Mouse (Mus musculus) hematopoietic stem cell, adult 5-6 weeks (primary cell): ENCODE results near the gene Ambra1. TPM values are rescaled to one million over a fixed set of nuclear protein-coding genes. Genes with fewer than 3 reads are reported as not detected.
"Not testable (repeated sequence)": the region's sequence is repeated elsewhere in the genome, so short reads cannot be mapped to it uniquely, and the experiment has no call there.

Experiments
- ATAC-seq, 2 experiments: fragments of 125-278 bp in 1 of 2; replicated peaks in 1 of 2; 2 replicates each; pipeline ENCODE4 v1.8.0; 2016 to 2017; ENCODE audit warnings: inconsistent platforms in 2 of 2, mild to moderate bottlenecking in 2 of 2, moderate number of reproducible peaks in 2 of 2, low read depth in 1 of 2, moderate TSS enrichment in 1 of 2; ENCODE audit not compliant: low FRiP score in 2 of 2, poor library complexity in 2 of 2, severe bottlenecking in 2 of 2, insufficient read depth in 1 of 2, low TSS enrichment in 1 of 2
- total RNA-seq: library from RNA; stranded (forward); fragments of 172-1452, 232-1000 nt; gene quantifications from 2 replicates; pipeline ENCODE4 v1.2.3, GENCODE M21; 2017

Ambra1 gene
- total RNA-seq, 1 experiment from 2014 or later: 19.8 TPM

- ATAC-seq: no peak
Measured at GRCm38 (mm10) chr2:91724716-91725115, 5.2 kb upstream of the Ambra1 start.

DNA sequence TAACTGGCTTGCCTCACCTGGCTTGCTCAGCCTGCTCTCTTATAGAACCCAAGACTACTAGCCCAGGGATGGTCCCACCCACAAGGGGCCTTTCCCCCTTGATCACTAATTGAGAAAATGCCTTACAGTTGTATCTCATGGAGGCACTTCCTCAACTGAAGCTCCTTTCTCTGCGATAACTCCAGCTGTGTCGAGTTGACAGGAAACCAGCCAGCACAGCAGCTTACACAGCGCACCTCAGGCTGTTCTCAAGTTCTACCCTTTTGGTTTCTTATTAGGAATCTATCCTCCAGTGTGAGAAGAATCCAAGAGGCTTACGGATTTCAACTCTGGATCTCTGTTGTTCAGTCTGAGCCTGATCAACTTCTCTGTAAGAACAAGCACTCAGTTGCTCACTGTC lies 4.5 kb upstream of the Ambra1 start:
- ATAC-seq: not testable (repeated sequence)

DNA sequence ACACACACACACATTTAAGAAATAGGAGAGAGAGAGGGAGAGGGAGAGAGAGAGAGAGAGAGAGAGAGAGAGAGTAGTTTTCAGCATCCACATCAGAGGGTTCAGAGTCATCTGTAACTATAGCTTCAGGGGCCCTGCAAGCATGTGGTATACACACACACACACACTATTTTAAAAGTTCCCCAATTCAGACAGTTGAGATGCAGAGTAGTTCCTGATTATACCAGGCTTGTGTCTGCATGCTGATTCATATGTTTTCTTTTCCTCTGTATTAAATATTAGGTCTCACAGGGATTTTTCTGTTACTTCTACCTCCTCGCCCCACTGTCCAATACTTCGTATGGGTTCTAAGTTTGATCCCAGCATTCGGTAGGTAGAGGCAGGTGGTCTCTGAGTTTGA lies 2.9 kb upstream of the Ambra1 start:
- ATAC-seq: peak; percentile 23 to 28; a peak in 1 of 4 replicates

DNA sequence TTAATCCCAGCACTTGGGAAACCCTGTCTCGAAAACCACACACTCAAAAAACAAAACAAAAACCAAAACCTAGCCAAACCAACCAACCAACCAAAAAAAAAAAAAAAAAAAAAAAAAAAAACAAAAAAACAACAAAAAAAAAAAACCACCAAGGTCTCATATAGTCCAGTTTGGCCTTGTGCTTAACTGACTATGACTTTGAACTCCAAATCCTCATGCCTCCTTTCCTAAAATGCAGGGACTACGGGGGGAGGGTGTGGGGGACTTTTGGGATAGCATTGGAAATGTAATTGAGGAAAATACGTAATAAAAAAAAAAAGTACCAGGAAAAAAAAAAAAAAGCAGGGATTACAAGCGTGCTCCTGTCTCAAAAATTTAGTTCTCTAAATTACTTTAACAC lies 363 bp upstream of the Ambra1 start:
- ATAC-seq: no peak

DNA sequence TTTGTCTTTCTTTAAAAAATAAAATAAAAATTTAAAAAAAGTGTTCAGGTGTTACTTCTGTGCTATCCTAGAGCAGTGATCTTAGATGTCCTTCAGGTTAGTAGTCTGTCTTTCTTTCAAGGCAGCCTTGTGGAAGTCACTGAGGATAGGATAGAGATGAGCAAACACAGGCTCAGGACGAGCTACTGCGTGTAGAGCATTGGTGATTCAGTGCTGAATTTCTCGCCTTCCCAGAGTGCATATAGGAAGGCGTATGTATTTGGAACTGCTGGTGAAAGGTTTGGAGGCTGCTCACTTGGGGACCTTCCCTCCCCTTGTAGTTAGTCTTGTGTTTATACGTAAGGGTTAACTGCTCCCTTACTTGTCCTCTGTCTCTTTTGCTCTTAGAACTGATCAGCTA lies 5.3 kb downstream of the Ambra1 start:
- no peak for ATAC-seq

DNA sequence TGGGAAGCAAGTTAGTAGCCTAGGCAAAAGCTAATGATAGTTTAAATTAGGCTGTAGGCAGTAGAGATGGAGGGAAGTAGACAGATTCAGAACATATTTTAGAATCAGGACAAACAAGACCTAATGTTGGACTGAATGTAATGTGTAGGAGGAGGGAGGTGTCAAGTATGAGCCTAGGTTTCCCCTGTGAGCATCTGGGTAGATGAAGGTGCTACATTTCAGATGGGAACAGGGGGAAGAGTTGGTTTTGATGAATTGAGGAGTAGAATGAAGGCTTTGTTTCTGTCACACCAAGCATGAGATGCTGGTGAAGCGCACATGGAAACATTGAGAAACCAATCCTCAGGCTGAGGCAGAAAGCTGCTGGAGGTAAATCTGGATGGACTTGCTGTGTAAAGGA lies 9.7 kb downstream of the Ambra1 start:
- ATAC-seq: no peak

- no peak for ATAC-seq
Measured at GRCm38 (mm10) chr2:91744686-91745085, 14.8 kb downstream of the Ambra1 start.

DNA sequence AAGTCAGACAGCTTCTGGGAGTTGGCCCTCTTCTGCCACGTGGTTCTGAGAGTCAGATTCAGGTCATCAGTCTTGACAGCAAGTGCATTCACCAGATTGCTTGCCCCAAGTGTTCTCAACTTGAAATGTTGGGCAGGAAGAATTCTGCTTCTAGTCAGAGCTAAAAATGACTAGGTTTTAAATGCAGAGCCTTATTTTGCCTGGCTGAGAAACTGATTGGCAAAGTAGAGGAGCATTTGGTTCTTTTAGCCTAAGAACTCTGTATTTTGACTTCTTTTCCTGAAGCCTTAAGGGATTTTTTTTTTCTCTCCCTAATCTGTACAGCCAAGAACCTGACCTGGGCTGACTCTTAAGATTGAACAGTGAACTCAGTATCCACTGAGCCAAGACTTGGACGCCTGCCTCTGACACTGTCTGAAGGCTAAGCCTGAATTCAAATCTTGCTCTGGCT lies 19.9 kb downstream of the Ambra1 start:
- ATAC-seq: no peak

DNA sequence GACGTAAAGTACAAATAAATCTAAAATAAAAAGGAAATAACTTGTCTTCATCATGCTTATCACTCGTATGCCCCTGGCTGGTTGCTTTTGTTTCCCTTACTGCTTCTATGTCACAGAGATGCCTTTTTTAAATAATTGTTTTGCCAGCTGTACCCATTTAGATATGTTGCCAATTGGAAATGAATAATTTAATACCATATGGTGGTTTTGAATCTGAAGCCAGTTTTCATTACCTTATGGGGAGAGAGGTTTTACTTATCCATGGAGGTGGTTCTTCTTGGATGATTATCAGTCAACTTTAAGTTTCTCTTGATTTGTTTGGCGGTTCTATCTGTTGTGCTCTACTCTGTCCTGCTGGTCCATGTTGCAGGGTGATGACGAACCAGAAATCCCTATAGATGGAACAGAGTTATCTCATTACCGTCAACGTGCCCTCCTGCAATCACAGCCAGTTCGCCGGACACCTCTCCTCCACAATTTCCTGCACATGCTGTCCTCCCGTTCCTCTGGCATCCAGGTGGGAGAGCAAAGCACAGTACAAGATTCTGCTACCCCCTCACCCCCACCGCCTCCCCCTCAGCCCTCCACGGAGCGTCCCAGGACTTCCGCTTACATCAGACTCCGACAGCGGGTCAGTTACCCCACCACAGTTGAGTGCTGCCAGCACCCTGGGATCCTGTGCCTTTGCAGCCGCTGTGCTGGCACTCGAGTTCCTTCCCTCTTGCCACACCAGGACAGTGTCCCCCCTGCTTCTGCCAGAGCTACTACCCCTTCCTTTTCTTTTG lies 42.2 kb downstream of the Ambra1 start:
- ATAC-seq: no peak

DNA sequence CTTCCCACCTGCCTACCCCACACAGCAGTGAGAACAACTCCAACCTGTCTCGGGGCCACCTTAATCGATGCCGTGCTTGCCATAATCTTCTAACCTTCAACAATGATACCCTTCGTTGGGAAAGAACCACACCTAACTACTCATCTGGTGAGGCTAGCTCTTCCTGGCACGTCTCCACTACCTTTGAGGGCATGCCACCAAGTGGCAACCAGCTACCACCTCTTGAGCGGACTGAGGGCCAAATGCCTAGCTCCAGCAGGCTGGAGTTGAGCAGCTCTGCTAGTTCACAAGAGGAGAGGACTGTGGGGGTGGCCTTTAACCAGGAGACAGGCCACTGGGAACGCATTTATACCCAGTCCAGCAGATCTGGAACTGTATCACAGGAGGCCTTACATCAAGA lies 43.4 kb downstream of the Ambra1 start:
- no peak for ATAC-seq

DNA sequence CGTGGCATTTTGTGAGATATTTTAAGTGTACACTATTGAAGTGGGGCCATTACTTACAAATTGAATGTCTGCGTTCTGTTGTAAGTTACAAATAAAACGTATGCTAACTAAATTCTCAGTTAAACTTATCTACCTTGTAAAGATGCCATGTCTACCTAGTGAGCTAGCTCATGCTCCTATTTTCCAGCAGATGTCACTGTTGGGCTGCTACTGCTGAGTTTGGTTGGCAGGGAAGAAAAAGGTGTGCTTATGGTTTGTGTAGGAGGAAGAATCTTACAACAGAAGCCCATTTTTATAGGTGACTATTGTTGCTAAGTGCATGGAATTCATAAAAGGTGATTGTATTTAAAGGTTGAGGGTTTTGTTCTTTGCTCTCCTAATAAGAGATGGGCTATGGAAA lies 49.2 kb downstream of the Ambra1 start:
- peak; percentile 39 to 67; a peak in 2 of 4 replicates for ATAC-seq

DNA sequence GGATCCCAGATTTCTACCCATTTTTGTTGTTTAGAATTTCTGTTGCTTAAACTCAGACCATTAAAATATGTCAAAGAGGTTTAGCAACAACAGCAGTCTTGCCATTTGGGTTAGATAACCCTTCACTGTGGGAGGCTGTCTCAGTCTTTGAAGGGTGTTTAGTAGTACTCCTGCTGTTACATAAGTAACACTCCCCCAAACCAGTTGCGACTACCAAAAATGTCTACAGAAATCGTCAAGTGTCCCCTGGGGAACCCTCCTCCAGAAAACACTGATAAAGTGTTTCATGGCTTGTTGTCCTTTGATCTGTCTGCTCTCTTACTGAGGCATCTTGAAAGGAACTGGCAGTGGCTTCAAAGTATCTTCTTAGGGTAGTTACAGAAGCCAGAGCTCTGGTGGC lies 61.7 kb downstream of the Ambra1 start:
- no peak for ATAC-seq

DNA sequence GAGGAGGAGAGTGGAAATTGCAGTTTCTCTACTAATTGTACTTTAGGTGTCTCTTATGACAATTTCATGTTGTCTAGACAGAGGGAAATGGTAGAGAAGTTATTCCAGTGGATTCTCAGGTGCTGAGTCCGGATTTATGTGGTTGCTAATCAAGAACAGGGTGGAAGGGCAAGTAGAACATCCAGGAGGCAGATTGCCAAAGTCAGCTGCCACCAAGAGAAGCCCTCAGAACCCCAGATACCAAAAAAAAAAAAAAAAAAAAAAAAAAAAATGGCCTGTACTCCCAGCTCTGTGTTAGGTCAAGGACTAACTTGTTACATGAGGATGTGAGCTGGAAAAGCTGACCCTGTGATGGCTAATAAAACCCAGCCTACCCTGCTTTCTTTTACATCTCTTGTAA lies 62.4 kb downstream of the Ambra1 start:
- no peak for ATAC-seq

DNA sequence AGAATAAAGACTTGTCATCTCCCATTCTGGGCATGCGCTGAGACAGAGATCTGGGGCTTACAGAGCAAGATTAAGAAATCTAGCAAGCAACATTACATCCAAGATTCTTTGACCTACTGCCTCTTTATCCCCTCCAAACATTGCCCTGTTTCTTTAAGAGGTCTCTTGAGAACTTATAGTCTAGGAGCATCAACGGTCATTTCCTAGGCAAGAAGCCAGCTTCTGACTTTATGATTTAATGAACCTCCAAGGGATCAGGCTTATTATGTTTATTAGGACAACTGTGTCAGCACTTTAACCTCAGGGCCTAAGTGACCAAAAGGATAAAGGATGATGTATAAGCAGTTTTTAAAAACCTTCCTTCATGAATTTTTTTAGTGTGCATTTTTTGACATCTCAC lies 64.5 kb downstream of the Ambra1 start:
- no peak for ATAC-seq

GRCm38 (mm10) chr2:91795091-91795490 lies 65.2 kb downstream of the Ambra1 start:
- ATAC-seq: no peak

DNA sequence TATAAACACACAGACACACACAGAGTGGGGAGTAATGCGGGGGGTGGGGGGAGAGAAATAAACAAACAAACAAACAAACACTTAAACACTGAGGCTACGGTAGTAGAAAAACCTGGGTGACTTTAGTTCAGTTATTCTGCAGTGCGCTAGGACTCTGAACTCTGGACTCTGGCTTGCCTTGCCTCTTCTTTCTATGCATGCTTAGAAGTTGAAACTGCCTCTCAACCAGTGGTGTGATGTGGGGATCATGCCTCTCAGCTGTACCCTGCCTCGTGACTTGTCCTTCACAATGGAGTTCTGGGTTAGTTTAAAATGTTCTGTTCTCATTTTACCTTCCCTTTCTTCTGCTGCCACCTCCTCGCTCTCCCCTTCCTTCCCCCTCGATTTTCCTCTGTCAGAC lies 81.5 kb downstream of the Ambra1 start:
- ATAC-seq: no peak

- ATAC-seq: no peak
Measured at GRCm38 (mm10) chr2:91816741-91817140, 86.8 kb downstream of the Ambra1 start.

DNA sequence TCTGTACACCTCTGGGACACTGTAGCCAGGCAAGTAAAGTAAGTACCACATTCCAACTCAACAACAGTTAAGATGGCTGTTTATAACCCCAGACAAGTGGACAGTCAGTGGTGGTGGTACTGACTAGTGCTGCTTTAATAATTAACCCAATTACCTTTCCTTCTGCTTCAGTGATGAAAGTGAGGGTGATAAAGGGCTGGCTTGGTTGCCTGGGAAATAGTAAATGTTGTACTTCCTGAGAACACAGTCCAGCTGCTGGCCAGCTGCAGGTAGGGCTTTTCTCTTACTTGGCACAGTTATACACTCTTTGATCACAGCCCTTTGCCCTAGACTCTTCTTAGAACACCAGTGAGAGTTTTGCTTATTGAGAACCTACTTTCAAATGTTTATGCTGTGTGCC lies 102.3 kb downstream of the Ambra1 start:
- ATAC-seq: no peak

DNA sequence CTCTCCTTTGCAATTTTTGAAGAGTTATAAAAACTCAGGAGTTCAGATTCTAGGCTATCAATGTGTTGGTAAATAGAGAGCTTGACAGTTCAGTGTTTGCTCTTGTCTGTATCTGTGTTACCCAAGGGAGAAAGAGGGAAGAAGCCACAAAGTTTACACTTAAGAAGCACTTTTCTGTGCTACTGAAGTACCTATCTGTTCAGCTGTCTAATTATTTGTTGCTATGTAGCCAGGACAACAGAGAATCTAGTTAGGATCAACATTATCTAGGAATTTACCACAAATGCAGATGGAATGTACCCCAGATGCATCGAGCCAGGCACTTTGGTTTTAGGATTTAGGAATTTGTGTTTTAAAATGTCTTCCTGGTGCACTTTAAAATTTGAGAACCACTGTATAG lies 104.3 kb downstream of the Ambra1 start:
- ATAC-seq: no peak
